Mouse (Mus musculus) liver, embryonic 16.5 days (tissue): Measurements from ENCODE around the gene Tacc2. TPM values are rescaled to one million over a fixed set of nuclear protein-coding genes. Genes with fewer than 3 reads are reported as not detected.

Experiments
- polyA plus RNA-seq: library from polyadenylated mRNA; unstranded; fragments of >200 nt; fragmentation: Nextera tagmentation; extraction: Ambion mirVana; gene quantifications from 2 replicates; pipeline ENCODE4 v1.2.1, GENCODE M21; 2015

The Tacc2 gene
- polyA plus RNA-seq, 1 experiment from 2014 or later, result 3.3 TPM

Other genes with a start within 250 kb of the Tacc2 start
- 19.2 and 19.4 TPM in 2 replicates for gene Ate1, start 57.1 kb upstream of the Tacc2 start, polyA plus RNA-seq
- gene Nsmce4a, start 4.3 kb upstream of the Tacc2 start, polyA plus RNA-seq, result 71.7 and 77.4 TPM in 2 replicates
- gene Btbd16, start 196.6 kb downstream of the Tacc2 start, polyA plus RNA-seq, result 0.04 and 0.08 TPM in 2 replicates